Mouse (Mus musculus): ENCODE data around the gene Sdhb.

The Sdhb gene

GRCm38 (mm10) chr4:140949052-140949451 lies 12.0 kb upstream of the Sdhb start:
- no peak for DNase-seq

- no peak for DNase-seq
These were observed 11.4 kb upstream of the Sdhb start for GRCm38 (mm10) chr4:140949616-140950015.

- peak; percentile 61 to 68 for DNase-seq
These were observed 10.4 kb upstream of the Sdhb start for GRCm38 (mm10) chr4:140950574-140950973.

DNA sequence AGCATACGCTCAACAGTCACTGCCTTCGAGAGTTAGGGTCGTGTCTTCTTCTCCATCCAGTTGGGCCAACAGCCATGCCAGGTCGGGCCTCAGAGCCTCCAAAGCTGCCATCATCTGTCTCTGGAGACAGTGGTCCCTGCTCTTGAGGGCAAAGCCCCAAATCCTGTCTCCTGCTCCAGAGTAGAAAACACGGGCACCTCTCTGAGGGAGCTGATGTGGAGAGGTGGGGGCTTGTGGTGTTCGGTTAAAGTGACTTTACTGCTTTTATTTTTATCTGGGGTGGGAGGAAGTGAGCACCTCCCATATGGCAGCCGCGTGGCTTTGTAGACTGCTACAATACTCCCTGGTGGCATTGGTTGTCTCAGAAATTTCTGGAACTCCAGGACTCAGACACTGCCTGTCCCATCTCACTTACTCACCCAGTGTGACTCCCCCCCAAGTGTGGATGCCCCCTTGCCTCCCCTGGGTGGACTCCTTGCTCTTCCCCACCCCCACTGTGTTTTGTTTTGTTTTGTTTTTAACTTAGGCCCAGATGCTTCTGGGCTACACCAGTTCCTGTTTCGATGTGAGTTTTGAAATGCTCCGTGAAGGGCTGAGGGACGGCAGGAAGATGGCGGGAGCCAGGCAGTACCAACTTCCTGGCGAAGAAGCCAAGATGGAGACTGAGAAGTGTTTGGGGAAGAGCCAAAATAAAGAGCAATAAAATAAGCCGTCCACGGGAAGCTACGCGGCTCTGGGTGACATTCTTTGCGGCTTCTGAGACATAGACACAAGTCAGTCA lies 9.0 kb upstream of the Sdhb start:
- no peak for DNase-seq

GRCm38 (mm10) chr4:140957131-140957702 lies 3.8 kb upstream of the Sdhb start:
- peak in 1 of 2 experiments; percentile 50 for DNase-seq

GRCm38 (mm10) chr4:140957725-140958124 lies 3.3 kb upstream of the Sdhb start:
- DNase-seq = peak; percentile 87 to 89

DNA sequence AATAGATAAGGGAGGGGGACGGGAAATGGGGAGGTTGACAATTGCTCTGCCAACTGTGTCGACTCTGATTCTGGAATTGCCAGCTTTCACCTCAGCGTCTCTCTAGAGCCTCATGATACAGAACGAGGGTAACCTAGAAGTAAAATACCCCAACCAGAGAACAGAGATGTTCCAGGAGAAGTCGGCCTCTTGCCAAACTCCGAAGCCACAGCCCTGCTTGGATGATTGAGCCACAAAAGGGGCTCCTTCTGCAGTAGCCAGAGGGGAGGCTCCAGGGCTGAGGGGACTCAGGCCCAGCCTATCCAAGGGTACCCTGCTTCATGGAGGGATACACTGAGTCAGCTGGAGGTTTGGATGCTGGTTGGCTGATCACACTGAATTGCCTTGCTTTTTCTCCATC lies 2.7 kb upstream of the Sdhb start:
- DNase-seq = peak; percentile 28 to 35

DNA sequence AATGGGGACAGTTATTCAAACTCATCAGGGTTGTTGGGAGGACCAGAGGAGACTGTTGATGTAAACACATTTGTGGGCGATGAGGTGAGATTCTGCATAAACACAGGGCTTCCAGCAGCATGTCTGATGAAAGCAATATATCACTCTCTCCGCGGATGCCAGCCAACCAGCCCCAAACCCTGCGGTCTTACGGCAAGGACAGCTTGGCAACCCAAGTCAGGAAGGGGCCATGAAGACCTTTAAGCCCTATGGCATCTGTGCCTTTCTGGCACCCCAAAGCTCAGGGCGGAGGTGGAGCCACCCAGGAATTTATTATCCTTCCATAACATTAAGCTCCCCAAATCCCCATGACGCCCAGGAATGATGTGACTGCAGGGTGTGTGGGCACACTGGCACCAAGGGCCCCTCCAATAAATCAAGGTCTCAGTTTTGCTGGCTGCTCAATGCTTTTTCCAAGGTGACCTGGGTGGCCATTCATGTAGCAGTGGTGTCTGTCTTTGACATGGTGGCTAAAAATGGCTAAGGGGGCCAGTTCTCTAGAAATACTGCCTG lies 1.8 kb upstream of the Sdhb start:
- no peak for DNase-seq

DNA sequence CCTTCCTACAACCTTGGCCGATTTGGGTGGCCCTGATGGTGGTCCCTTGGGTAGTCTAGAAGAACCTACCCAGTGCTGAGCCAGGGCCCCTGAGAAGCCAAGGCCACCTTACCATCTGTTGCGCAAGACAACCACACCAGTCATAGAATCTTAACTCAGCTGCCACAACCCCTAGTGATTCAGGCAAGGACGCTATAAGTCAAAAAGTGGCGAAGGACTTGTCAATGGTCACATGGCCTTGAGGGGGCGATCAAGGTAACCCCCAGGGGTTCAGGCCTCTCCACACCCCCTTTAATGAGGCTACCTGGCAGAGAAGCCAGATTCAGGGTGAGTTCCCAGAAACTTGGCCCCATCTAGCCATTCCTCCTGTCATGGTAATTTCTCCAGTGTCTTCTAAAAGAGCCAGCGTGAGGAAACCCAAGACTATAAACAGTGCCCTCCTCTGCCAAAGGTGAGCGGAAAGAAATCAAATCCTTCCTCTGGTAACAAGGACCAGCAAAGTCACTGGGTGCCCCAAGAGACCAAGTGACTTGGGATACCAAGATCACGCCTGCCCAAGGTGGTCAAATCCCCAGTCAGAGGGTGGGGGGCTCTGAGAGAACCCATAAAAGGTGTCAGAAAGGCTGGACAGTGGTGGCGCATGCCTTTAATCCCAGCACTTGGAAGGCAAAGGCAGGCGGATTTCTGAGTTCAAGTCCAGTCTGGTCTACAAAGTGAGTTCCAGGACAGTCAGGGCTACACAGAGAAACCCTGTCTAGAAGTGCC lies 1.1 kb upstream of the Sdhb start:
- no peak for DNase-seq

- DNase-seq = no peak
These were observed 634 bp downstream of the Sdhb start for GRCm38 (mm10) chr4:140961467-140962206.

DNA sequence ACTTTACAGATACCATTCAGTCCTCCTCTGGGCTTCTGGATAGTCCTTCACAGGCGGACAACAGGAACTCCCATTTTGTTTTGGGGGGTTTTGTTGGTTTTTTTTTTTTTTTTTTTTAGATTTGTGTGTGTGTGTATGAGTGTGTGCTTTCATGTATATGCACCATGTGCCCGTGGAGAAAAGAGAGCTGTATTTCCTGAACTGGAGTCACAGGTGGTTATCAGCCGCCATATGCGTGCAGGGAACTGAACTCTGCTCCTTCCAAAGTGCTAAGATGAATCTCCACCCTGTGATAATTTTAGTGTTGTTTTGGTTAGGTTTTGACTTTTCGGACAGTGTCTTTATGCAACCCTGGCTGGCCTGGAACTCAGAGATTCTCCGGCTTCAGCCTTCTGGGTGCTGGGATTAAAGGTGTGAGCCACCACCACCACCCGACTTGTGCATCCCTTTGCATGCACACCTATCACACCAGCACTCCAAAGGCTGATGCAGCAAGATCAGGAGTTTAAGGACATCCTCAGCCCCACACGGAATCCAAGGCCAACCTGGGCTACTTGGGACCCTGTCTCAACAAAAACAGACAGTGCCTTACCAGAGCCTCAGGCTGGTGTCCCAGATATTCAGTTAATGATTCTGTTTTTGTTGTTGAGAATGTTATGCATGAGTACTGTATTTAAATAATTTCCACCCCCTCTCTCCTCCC lies 1.4 kb downstream of the Sdhb start:
- DNase-seq = no peak

GRCm38 (mm10) chr4:140962950-140963349 lies 1.9 kb downstream of the Sdhb start:
- DNase-seq = peak; percentile 37 to 38

DNA sequence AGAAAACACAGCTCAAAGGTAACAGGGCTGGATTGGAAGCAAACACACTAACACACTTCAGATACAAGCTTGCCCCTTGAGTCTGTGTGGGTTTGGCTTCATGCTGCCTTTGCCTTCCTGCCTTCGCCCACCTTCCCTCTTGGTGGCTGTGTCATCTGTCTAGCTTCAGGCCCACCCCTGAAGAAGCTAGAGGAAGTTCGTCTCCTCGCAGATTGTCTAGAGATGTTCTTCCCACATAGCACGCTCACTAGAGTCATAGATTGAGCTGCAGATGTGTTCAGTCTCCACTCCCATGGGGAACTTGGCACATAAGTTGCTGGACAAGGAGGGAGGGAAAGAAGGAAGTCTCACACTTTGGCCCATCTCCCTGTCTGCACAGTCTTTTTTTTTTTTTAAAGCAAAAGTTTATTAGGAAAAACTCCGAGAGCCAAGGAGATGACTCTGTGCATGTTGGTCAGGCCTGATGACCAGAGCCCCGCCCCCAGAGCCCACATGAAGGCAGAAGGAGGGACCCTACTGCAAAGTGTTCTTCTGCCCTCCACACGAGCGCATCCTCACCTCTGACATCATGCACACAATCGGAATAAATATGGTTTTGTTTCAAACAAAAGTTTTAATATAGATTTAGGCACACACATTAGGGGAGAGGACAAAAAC lies 3.1 kb downstream of the Sdhb start:
- DNase-seq = peak in 1 of 2 experiments; percentile 30

GRCm38 (mm10) chr4:140964620-140965019 lies 3.6 kb downstream of the Sdhb start:
- peak; percentile 87 to 90 for DNase-seq

DNA sequence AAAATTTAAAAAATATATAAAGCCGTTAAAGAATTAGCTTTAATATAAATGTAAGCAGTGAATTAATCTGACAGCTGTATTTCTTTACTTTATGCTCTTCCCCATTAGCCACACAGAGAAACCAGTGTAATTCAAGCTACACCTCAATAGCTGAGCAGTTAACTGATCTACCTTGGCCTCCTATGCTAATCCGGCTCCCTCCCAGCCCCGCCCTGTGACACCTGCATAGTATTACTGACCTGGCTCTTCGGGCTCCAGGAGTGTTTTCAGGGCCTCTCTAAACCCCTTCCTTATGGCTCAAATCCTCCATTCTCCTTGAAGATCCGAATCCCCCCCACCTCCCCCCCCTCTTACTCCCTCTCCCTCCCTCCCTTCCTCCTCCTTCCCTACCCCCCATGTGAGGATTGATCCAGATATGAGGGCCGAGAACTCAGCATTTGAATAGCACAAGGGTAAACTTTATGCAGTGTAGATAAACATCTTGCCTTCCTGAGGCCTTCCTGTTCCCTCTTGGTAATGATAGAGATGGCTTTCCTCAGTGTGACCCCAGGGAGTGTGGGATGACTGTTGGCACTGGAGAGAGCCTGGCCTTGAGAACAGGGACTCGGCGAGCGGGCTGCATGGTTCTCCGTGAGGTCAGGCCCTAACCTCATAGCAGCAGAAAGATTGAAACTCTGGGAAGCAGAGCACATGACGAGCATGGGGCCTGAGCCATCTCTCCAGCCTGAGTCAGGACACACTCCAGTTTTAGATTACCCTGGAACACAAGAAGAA lies 6.6 kb downstream of the Sdhb start:
- DNase-seq = no peak

DNA sequence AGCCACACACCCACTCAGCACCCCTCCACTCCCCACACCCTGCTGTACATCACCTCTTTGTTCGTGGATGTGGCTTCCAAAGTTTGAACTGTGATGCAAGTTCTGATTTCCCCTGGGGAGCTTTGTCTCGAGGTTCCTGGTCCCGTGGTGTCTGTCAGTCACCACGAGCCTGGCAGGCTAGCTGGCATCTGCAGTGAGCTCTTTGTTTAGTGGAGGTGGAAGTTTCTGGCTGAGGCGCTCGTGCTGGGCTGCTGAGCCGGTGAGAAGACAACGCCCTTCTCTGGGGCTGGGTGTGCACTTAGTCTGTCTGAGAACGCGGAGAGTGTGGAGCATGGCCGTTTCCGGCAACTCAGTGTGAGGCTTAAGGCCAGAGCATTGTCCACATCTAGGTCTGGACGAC lies 10.7 kb downstream of the Sdhb start:
- no peak for DNase-seq

DNA sequence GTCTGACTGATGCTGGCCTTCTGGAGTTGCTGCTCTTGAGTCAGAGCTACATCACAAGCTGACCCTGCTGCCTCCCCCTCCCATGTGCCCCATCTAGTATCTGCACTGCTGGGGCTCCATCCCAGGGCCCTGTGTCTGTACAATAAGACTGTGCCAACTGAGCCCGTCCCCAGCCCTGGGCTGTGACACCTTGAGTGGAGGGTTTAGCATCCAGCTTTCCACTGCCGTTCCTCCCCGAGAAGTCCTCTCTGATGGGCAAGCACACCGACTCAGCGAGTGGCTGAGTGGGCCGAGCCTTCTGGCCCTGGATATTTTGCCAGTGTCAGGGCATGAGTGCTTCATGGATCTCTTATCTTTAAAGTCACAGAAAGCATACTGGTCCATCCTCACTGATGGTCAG lies 13.4 kb downstream of the Sdhb start:
- no peak for DNase-seq

- no peak for DNase-seq
These were observed 14.4 kb downstream of the Sdhb start for GRCm38 (mm10) chr4:140975356-140975755.

GRCm38 (mm10) chr4:140977278-140977677 lies 16.3 kb downstream of the Sdhb start:
- DNase-seq = no peak

- no peak for DNase-seq
These were observed 17.1 kb downstream of the Sdhb start for GRCm38 (mm10) chr4:140977886-140978692.

Data from cerebellum, postnatal 10 days (tissue).